Mouse (Mus musculus): ENCODE results near the gene Dpysl5. TPM values are rescaled to one million over a fixed set of nuclear protein-coding genes. Genes with fewer than 3 reads are reported as not detected.

The Dpysl5 gene
- total RNA-seq (2023), result not detected

GRCm38 (mm10) chr5:30711147-30712001, at the start of gene Dpysl5:
TSS of gene Dpysl5 (plus strand) at chr5:30711564.

GRCm38 (mm10) chr5:30666391-30667195, 44.8 kb upstream of the Dpysl5 start, which contains the start of gene Cenpa:
TSS of gene Cenpa (plus strand) at chr5:30666777.

DNA sequence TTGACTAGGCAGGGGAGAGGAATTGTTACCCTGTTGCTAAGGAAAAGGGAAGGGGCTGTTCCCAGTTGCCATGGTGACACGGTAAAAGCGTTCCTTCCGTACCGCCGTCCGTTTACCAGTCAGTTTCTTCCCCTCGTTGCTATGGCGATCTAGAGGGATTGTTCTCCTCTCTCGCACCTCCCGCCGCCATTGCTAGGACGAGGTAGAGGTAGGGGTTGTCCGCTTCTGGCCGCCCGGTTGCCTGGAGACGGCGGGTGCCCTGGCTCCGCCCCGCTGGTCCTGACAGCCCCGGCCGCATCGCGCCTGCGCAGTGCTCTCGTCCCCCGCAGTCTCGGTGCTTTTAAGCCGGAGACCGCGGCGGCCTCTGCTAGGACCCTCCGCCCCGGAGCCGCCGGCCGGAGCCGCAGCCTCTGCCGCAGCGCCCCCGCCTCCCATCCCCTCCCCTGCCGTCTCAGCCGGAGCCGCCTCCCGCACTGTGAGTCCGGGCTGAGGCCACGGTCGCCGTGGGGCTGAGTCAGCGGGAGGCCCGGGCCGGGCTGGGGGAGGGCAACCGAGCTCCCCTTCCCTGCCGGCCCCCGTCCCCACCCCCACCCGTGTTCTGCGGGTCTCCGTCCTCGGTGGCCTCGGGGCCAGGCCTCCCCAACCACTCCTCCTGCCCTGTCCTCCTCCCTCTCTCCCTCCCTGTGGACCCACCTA, 103.2 kb downstream of the Dpysl5 start, which contains the start of gene Mapre3:
TSS of gene Mapre3 (plus strand) at position 218 of the 696 bp plus-strand sequence.

Other genes starting within 250 kb of the Dpysl5 start
- gene Otof, start 249.6 kb upstream of the Dpysl5 start, total RNA-seq (2023), result not detected
- not detected for gene 1700001C02Rik, start 245.5 kb upstream of the Dpysl5 start, total RNA-seq (2023)
- gene Cib4, start 165.7 kb upstream of the Dpysl5 start, total RNA-seq (2023), result not detected
- 0.23 TPM for gene Kcnk3, start 123.4 kb upstream of the Dpysl5 start, total RNA-seq (2023)
- gene Slc35f6, start 63.6 kb upstream of the Dpysl5 start, total RNA-seq (2023), result 50.8 TPM
- gene Cenpa, start 44.8 kb upstream of the Dpysl5 start, total RNA-seq (2023), result 200 TPM
- gene Mapre3, start 103.1 kb downstream of the Dpysl5 start, total RNA-seq (2023), result 11.1 TPM
- 37.7 TPM for gene Tmem214, start 156.4 kb downstream of the Dpysl5 start, total RNA-seq (2023)
- gene Agbl5, start 177.1 kb downstream of the Dpysl5 start, total RNA-seq (2023), result 12.3 TPM
- 150 TPM for gene Ost4, start 196.2 kb downstream of the Dpysl5 start, total RNA-seq (2023)
- 5.5 TPM for gene Emilin1, start 201.8 kb downstream of the Dpysl5 start, total RNA-seq (2023)
- 14.2 TPM for gene Khk, start 209.9 kb downstream of the Dpysl5 start, total RNA-seq (2023)
- gene Cgref1, start 234.0 kb downstream of the Dpysl5 start, total RNA-seq (2023), result not detected
- gene Preb, start 248.8 kb downstream of the Dpysl5 start, total RNA-seq (2023), result 163 TPM